Mouse (Mus musculus): ENCODE measurements at regions not wholly inside any gene's neighbourhood (a gene's known extent, or its start where the extent isn't known, plus 50 kb on each side); places are given as distances from the start of the nearest gene placed in this dataset.
"Not testable (repeated sequence)": the region's sequence is repeated elsewhere in the genome, so short reads cannot be mapped to it uniquely, and the experiment has no call there.

- no peak for DNase-seq (ENCODE audit: low read depth)
Measured at GRCm38 (mm10) chr9:82300046-82300445, 436.6 kb downstream of the Mei4 start.

- no peak for DNase-seq (ENCODE audit: low read depth)
Measured at GRCm38 (mm10) chr9:82306285-82306684, 442.8 kb downstream of the Mei4 start.

GRCm38 (mm10) chr9:82312466-82312865, 449.0 kb downstream of the Mei4 start:
- no peak for DNase-seq (ENCODE audit: low read depth)

GRCm38 (mm10) chr9:82340452-82340851, 477.0 kb downstream of the Mei4 start:
- no peak for DNase-seq (ENCODE audit: low read depth)

- not testable (repeated sequence) for DNase-seq (ENCODE audit: low read depth)
Measured at GRCm38 (mm10) chr9:82350784-82351183, 478.6 kb upstream of the Irak1bp1 start.

- no peak for DNase-seq (ENCODE audit: low read depth)
Measured at GRCm38 (mm10) chr9:82359573-82359972, 469.8 kb upstream of the Irak1bp1 start.

- DNase-seq (ENCODE audit: low read depth): no peak
Measured at GRCm38 (mm10) chr9:82402355-82402754, 427.0 kb upstream of the Irak1bp1 start.

GRCm38 (mm10) chr9:82404010-82404409, 425.3 kb upstream of the Irak1bp1 start:
- peak; percentile 42 for DNase-seq (ENCODE audit: low read depth)

- DNase-seq (ENCODE audit: low read depth): no peak
Measured at GRCm38 (mm10) chr9:82407177-82407576, 422.2 kb upstream of the Irak1bp1 start.

GRCm38 (mm10) chr9:82408969-82409368, 420.4 kb upstream of the Irak1bp1 start:
- DNase-seq (ENCODE audit: low read depth): no peak
